Mouse (Mus musculus): ENCODE results near the gene Ube2i. TPM values are rescaled to one million over a fixed set of nuclear protein-coding genes. Genes with fewer than 3 reads are reported as not detected.

The Ube2i gene
- total RNA-seq, 4 experiments from 2014 or later = 212 to 231 (median 228) TPM

DNA sequence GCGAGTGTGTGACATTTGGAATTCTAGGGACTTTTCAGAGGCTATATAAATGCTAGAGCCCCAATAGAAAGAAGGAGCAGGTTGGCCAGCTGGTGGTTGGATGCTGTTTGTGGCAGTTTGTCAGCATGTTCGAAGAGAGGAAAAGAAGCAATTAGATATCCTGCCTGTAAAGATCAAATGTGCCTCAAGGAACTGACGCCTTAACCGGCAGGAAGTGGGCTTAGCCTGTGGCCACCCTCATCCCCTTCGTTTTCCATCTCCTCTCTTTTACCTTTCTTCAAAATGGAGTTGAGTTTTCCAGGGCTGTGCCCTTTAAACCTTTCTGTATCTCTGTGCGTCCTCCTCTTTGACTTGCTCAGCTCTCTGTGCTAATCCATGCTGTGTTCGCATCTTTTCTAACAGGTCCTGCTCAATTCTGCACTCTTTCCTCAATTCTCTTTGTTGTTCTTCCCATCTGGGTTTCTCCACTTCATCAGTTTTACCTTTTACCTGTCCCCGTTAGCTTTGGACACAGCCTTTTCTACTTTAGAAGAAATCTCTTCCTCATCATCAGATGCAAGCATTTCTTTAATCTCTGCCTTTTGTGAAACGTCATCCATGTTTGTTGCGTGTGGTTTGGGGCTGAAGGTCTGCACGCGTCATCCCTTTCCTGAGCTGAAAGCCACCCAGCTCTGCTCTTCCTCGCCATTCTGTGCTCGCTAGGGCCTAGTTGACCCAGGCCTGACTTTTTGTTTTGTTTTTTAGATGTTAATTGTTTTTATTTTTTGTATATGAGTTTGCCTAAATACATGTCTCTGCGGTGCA lies 54.7 kb downstream of the Ube2i start:
- DNase-seq (ENCODE audit: low spot score in 2 of 2) = no peak

DNA sequence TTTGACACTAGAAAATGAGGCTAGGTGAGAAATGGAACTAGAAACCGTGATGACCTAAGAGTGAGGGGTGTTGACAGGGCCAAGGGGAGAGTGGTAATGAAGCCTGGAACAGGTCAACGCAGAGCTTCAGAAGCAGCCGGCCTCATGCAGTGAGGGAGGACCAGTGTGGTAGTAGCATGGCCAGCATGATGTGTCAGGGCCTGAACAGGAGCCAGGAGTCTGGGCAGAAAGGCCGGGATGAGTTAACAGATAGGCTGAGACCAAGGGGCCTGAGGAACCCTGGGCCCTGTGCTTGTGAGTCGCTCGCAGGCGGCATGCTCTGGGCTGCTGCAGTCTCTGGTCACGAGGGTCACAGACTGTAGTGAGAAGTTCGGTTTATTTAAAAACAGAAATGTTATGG lies 55.5 kb downstream of the Ube2i start:
- DNase-seq (ENCODE audit: low spot score in 2 of 2) = no peak

DNA sequence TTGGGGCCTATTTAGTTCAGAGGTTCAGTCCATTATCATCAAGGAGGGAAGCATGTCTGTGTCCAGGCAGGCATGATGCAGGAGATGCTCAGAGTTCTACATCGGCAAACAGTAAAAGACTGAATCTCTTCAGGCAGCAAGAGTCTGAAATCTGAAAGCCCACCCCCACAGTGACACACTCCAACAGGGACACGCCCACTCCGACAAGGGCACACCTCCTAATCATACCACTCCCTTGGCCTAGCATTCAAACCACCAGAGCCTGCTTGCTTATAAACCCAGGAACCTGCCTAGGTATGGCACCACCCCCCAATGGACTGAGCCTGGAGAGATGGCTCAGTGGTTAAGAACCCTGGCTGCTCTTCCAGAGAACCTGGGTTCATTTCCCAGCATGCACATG lies 59.0 kb downstream of the Ube2i start:
- DNase-seq (ENCODE audit: low spot score in 2 of 2) = no peak

Small RNA genes within 50 kb of the gene (microRNA-seq; reads per million reads assigned to microRNA genes)
- 32.3 to 86.1 reads per million in 2 experiments for gene Mir3547

Other genes starting within 250 kb of the Ube2i start
- gene Tmem204, start 191.0 kb downstream of the Ube2i start, total RNA-seq (2022) = 1 to 10 TPM; 7.4 to 9.3 (median 8.1) TPM
- gene Telo2, start 158.7 kb downstream of the Ube2i start, total RNA-seq (2022) = 10 to 100 TPM; 32.8 to 38.7 (median 36.8) TPM
- gene Ptx4, start 153.9 kb downstream of the Ube2i start, total RNA-seq (2022) = 1 to 10 TPM in 3 of 4 experiments, under 1 TPM in 1; 0.89 to 3.9 (median 1.8) TPM
- gene Clcn7, start 141.2 kb downstream of the Ube2i start, total RNA-seq (2022) = 10 to 100 TPM; 54.7 to 61.5 (median 58.9) TPM
- gene Ccdc154, start 112.2 kb downstream of the Ube2i start, total RNA-seq (2022) = under 1 TPM in 1 of 4 experiments, not detected in 3; 0.18 TPM
- gene Gm38655, start 99.2 kb downstream of the Ube2i start, total RNA-seq (2022) = not detected
- gene BC003965, start 90.1 kb downstream of the Ube2i start, total RNA-seq (2022) = 10 to 100 TPM; 19.7 to 21.1 (median 20.8) TPM
- 10 to 100 TPM; 36.0 to 42.6 (median 39.6) TPM for gene Unkl, start 86.2 kb downstream of the Ube2i start, total RNA-seq (2022)
- gene Gnptg, start 34.5 kb downstream of the Ube2i start, total RNA-seq (2022) = 10 to 100 TPM; 70.8 to 79.1 (median 76.3) TPM
- 10 to 100 TPM; 22.9 to 28.4 (median 24.9) TPM for gene Tsr3, start 34.5 kb downstream of the Ube2i start, total RNA-seq (2022)
- gene Baiap3, start 18.3 kb downstream of the Ube2i start, total RNA-seq (2022) = 10 to 100 TPM in 3 of 4 experiments, 1 to 10 TPM in 1; 9.6 to 16.7 (median 11.0) TPM
- gene Prss34, start 23.8 kb upstream of the Ube2i start, total RNA-seq (2022) = not detected
- not detected for gene Prss28, start 34.0 kb upstream of the Ube2i start, total RNA-seq (2022)
- gene Prss29, start 44.0 kb upstream of the Ube2i start, total RNA-seq (2022) = not detected
- gene Tpsab1, start 70.9 kb upstream of the Ube2i start, total RNA-seq (2022) = not detected
- gene Tpsb2, start 91.7 kb upstream of the Ube2i start, total RNA-seq (2022) = 1 to 10 TPM in 1 of 4 experiments, under 1 TPM in 3; 0.31 to 1.0 (median 0.59) TPM
- gene Tpsg1, start 94.7 kb upstream of the Ube2i start, total RNA-seq (2022) = under 1 TPM in 1 of 4 experiments, not detected in 3; 0.47 TPM
- 100 to 1,000 TPM in 2 of 4 experiments, 10 to 100 TPM in 2; 92.8 to 120 (median 105) TPM for gene Cacna1h, start 159.2 kb upstream of the Ube2i start, total RNA-seq (2022)
- gene Tekt4, start 180.0 kb upstream of the Ube2i start, total RNA-seq (2022) = 1 to 10 TPM in 3 of 4 experiments, under 1 TPM in 1; 0.96 to 1.8 (median 1.2) TPM
- gene Sstr5, start 222.7 kb upstream of the Ube2i start, total RNA-seq (2022) = under 1 TPM in 3 of 4 experiments, not detected in 1; 0.10 to 0.20 (median 0.18) TPM

Measured in layer of hippocampus, adult 8-10 months (tissue).